Mouse (Mus musculus) G1E (cell line): ENCODE data around the gene Mapk8ip3.

Experiments
- CTCF ChIP-seq: IDR thresholded peaks from 2 replicates; pipeline ENCODE4 v1.5.1; 2012; ENCODE audit warnings: low read depth, low read length, inconsistent platforms, mixed read lengths
- GATA1 ChIP-seq: IDR thresholded peaks from 2 replicates; pipeline ENCODE4 v1.6.1; 2012; ENCODE audit warnings: borderline replicate concordance, low read length, inconsistent platforms, mixed read lengths
- GATA2 ChIP-seq: IDR thresholded peaks from 2 replicates; pipeline ENCODE4 v1.6.1; 2012; ENCODE audit warnings: low read depth, low read length, inconsistent platforms, borderline replicate concordance
- POLR2AphosphoS5 ChIP-seq: IDR thresholded peaks from 2 replicates; pipeline ENCODE4 v1.6.1; 2012; ENCODE audit warnings: low read depth, low read length, inconsistent platforms; ENCODE audit not compliant: insufficient replicate concordance
- TAL1 ChIP-seq: conservative IDR thresholded peaks from 2 replicates; pipeline ENCODE4 v1.6.1; 2012; ENCODE audit warnings: low read depth, low read length, inconsistent platforms, mixed read lengths

- no peak for TF ChIP-seq CTCF
- no peak for TF ChIP-seq GATA1
- no peak for TF ChIP-seq TAL1
- no peak for TF ChIP-seq GATA2
- peak; percentile 83; the same call in 1 of the 2 replicates for TF ChIP-seq POLR2AphosphoS5
Measured at GRCm38 (mm10) chr17:24849733-24850064, 87.1 kb downstream of the Mapk8ip3 start.
